Mouse (Mus musculus) gonadal fat pad, adult 2 months (tissue): ENCODE measurements around the gene Psmc3. TPM values are rescaled to one million over a fixed set of nuclear protein-coding genes. Genes with fewer than 3 reads are reported as not detected.
A peak's percentile ranks its signal among the peaks of the same experiment; 100 is the strongest.

Experiments used
- DNase-seq: peaks from one replicate; pipeline ENCODE4 v3.0.0-alpha.2; 2012; ENCODE audit warnings: low read depth
- polyA plus RNA-seq: library from polyadenylated mRNA; depleted of rRNA; stranded (reverse); fragments of >200 nt; gene quantifications from 2 replicates; pipeline ENCODE4 v1.2.3, GENCODE M21; 2012

The Psmc3 gene
- polyA plus RNA-seq, 1 experiment, result 103 TPM

- no peak for DNase-seq
Observed at GRCm38 (mm10) chr2:91053181-91053933, 452 bp upstream of the Psmc3 start.

- DNase-seq, result no peak
Observed at GRCm38 (mm10) chr2:91058435-91058834, 4.6 kb downstream of the Psmc3 start.

- DNase-seq, result no peak
Observed at GRCm38 (mm10) chr2:91059376-91059775, 5.6 kb downstream of the Psmc3 start.

GRCm38 (mm10) chr2:91060544-91061355, 6.9 kb downstream of the Psmc3 start:
- no peak for DNase-seq

GRCm38 (mm10) chr2:91061849-91062481, 8.2 kb downstream of the Psmc3 start:
- DNase-seq, result peak; percentile 58

GRCm38 (mm10) chr2:91062779-91063606, 9.2 kb downstream of the Psmc3 start:
- DNase-seq, result no peak

- DNase-seq, result no peak
Observed at GRCm38 (mm10) chr2:91064211-91064610, 10.4 kb downstream of the Psmc3 start.

GRCm38 (mm10) chr2:91065544-91065943, 11.7 kb downstream of the Psmc3 start:
- DNase-seq, result no peak

- DNase-seq, result no peak
Observed at GRCm38 (mm10) chr2:91066455-91066854, 12.6 kb downstream of the Psmc3 start.

- no peak for DNase-seq
Observed at GRCm38 (mm10) chr2:91068162-91068871, 14.5 kb downstream of the Psmc3 start.

- DNase-seq, result no peak
Observed at GRCm38 (mm10) chr2:91068872-91069165, 15.0 kb downstream of the Psmc3 start.

GRCm38 (mm10) chr2:91069306-91070000, 15.6 kb downstream of the Psmc3 start:
- DNase-seq, result no peak

GRCm38 (mm10) chr2:91070076-91070800, 16.4 kb downstream of the Psmc3 start, which contains the start of gene Slc39a13:
Gene Slc39a13, minus strand, starts transcription at chr2:91070417.
- DNase-seq, result no peak

- no peak for DNase-seq
Observed at GRCm38 (mm10) chr2:91071059-91071458, 17.2 kb downstream of the Psmc3 start.

GRCm38 (mm10) chr2:91072092-91072491, 18.3 kb downstream of the Psmc3 start:
- DNase-seq, result no peak

- no peak for DNase-seq
Observed at GRCm38 (mm10) chr2:91077957-91078313, 24.1 kb downstream of the Psmc3 start.

GRCm38 (mm10) chr2:91078314-91079025, 24.7 kb downstream of the Psmc3 start:
- no peak for DNase-seq

GRCm38 (mm10) chr2:91079026-91079384, 25.2 kb downstream of the Psmc3 start:
- no peak for DNase-seq

- DNase-seq, result no peak
Observed at GRCm38 (mm10) chr2:91080784-91081513, 27.1 kb downstream of the Psmc3 start.
